Mouse (Mus musculus) brain, embryonic 14.5 days (tissue): ENCODE results near the gene Rad52.

ENCODE experiments used
- CTCF ChIP-seq: fragments of 200-500 bp; IDR thresholded peaks from 2 replicates; pipeline ENCODE4 v1.5.1; 2012; ENCODE audit warnings: inconsistent platforms, mild to moderate bottlenecking, moderate library complexity, borderline replicate concordance; ENCODE audit not compliant: insufficient read depth, insufficient read length; ENCODE audit errors: extremely low read depth
- POLR2A ChIP-seq: fragments of 200-500 bp; IDR thresholded peaks from 2 replicates; pipeline ENCODE4 v1.6.1; 2012; ENCODE audit warnings: mild to moderate bottlenecking, inconsistent platforms, borderline replicate concordance; ENCODE audit not compliant: poor library complexity, insufficient read depth, insufficient read length, severe bottlenecking; ENCODE audit errors: extremely low read depth

GRCm38 (mm10) chr6:119902204-119903080 lies at the start of gene Rad52:
- TF ChIP-seq CTCF = no peak
- peak; percentile 44; the same call in 1 of the 2 replicates for TF ChIP-seq POLR2A
